Mouse (Mus musculus) monocyte, adult 5-6 weeks (primary cell): ENCODE data around the gene Txlnb. TPM values are rescaled to one million over a fixed set of nuclear protein-coding genes. Genes with fewer than 3 reads are reported as not detected.

Experiments
- total RNA-seq: library from RNA; stranded (forward); fragments of 200-1000, 200-491, 200-594 nt; gene quantifications from 3 replicates; pipeline ENCODE4 v1.2.3, GENCODE M21; 2017

The Txlnb gene
- total RNA-seq, 1 experiment from 2014 or later: 1.5 TPM

Other genes with a start within 250 kb of the Txlnb start
- 29.2 to 39.7 TPM (median 32.6 TPM) in 3 replicates for gene Cited2, start 73.0 kb upstream of the Txlnb start, total RNA-seq
- 129 to 223 TPM (median 161 TPM) in 3 replicates for gene Heca, start 151.8 kb downstream of the Txlnb start, total RNA-seq
- 279 to 315 TPM (median 280 TPM) in 3 replicates for gene Abracl, start 227.1 kb downstream of the Txlnb start, total RNA-seq